Mouse (Mus musculus) lung, adult 18-20 months (tissue): ENCODE measurements around the gene C8g.

ENCODE experiments used
- DNase-seq, 2 experiments: peaks; one replicate each; pipeline ENCODE4 v3.0.0; 2022; ENCODE audit warnings: mixed read lengths in 2 of 2

Gene C8g

DNA sequence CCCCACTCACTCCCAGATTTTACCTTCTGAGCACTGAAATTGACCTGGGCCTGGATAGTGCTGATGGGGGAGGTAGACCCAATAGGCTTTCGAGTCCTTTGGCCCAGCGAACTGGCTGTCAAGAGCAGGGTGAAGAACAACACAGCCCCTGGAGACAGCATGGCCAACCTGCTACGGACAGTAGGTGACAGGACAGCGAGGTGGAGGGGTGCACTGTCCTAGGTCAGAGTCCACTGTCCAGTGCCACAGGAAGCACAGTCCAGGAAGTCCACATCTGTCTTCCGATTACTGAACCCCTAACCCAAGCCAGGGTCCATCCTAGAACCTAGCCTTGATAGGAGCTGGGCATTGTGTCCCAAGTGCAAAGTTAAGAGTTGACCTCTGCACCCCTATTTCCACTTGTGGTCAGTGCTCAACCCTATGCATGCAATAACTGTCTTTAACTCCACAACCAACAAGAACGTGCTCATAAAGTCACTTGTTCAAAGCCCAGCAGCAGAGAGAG is 1.4 kb downstream of the C8g start:
- no peak for DNase-seq

- DNase-seq, result no peak
These were observed 2.7 kb downstream of the C8g start for GRCm38 (mm10) chr2:25498622-25499478.

GRCm38 (mm10) chr2:25497846-25498575 is 3.5 kb downstream of the C8g start:
- peak in 1 of 2 experiments; percentile 26 for DNase-seq

GRCm38 (mm10) chr2:25496462-25496861 is 5.1 kb downstream of the C8g start:
- DNase-seq, result no peak

DNA sequence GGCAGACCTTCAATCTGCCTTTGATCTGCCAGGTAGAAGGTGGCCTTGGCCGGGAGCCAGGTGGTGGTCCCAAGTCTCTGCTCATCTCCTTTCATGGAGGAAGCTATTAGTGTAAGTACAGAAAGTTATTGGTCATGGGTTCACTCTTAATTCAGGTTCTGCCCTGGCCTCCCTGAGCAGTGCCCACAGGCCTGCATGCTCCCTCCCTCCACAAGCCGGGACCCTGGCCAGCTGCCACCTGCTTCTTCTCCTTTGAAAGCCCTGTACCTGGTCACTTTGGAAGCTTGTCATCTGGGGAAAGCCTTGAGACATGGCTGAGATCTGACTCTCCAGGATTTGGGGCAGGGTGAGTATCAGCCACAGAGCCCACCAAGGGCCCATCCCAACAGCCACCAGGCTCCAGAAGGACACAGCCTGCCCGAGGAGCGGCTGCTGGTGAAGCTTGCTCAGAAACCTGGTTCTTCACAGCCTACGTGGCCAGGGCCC is 8.0 kb downstream of the C8g start, which contains the start of gene Lcn12:
TSS of gene Lcn12 (minus strand) at position 436 of the 486 bp plus-strand sequence.
- no peak for DNase-seq

- DNase-seq, result no peak
These were observed 8.5 kb downstream of the C8g start for GRCm38 (mm10) chr2:25492988-25493387.

GRCm38 (mm10) chr2:25488671-25489068 is 12.8 kb downstream of the C8g start:
- DNase-seq, result no peak

GRCm38 (mm10) chr2:25487965-25488670 is 13.4 kb downstream of the C8g start:
- DNase-seq, result no peak

DNA sequence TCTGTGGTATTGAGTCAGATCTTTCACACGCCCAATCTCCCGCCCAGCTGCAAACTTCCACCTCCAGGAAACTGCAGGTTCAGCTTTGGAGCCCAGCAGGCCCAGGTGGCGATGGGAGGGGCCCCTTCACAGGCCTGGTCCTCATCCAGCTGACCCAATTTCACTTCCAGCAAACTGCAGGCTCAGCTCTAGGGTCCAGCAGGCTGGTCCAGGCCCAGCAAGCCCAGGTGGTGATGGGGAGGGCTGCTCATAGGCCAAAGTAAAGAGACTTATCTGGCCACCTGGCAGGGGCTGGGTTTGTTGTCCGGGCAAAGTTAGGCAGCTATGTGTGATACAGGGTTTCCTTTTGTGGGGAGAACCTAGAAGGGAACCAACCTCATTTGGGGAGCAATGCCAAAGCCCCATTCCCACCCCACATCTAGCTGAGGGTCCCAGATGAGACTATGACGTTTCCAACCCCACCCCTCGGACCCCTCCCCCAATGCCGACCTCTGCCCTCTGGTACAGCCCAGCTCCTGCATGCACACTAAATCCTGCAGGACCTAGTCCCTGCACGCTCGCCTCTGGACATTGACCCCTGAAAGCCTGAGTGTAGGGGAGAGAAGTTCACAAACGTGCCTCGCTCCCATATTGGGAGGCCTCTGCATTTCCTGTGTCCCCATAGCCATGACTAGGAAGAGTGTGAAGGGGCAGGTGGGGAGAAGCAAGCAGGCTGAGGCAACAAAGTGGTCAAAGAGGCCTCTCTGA is 16.4 kb downstream of the C8g start:
- DNase-seq, result no peak

DNA sequence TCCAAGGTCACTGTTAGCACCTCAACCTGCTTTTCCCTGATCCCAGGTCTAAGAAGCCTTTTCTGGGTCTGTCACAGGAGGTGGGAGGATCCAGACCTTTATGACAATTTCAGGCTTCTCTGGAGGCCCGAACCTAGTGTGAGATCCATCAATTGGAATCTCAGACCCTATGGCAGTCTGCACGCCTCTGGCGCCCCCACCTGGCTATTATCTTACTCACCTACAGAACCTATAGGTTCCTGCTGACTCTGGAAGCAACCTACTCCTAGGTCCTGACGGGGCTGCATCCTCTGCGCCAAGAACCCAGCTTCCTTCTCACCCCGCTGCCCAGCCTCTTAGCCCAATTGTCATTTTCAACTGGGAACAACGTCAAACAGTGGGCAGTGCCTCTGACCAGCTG is 18.6 kb downstream of the C8g start:
- DNase-seq, result peak in 1 of 2 experiments; percentile 38

DNA sequence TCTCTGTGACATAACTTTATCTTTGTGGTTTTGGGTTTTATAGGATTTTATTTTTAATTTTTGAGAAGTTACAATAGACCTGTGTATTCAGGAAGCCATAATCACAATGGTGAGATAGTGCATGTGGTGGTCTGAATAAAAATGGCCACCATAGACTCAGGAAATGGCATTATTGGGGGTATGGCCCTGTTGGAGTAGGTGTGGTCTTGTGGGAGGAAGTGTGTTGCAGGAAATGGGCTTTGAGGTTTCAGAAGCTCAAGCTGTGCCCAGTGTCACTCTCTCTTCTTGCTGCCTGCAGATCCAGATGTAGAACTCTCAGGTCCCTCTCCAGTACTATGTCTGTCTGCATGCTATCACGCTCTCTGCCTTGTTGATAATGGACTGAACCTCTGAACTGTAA is 21.0 kb downstream of the C8g start:
- no peak for DNase-seq

DNA sequence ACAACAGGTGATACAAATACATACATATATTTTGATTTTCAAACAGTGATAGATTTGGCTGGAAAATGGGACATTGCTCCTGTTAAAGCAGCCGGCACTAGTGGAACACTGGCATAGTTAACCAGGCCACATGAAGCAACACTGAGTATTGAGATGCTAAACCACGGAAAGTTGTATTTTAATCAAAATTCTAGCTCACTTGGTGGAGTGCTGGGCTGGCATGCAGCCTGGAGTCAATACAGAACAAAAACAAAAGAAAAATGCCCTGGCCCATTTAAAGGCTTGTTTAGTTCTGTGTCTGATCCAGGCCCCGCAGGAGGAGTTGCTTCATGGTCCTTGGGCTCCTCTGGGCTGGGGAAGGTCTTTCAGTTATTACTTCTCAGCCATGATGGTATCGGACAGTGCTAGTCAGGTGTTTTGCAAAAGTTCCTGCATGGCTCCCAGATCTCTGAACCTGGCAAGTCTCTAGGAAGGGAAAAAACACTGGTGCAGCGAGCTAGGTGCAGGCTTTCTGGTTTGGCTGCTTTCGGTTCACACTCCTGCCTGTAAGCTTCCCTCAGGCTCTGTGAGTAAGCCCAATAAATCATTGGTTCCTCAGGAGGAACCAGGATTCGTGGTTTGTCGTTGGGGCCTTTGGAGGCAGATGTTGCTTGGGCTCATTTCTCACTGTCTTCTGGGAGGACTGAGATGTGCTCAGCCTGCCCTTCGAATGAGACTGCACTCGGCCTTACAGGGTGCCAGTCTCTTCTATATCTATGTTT is 21.8 kb downstream of the C8g start:
- no peak for DNase-seq

GRCm38 (mm10) chr2:25477967-25478675 is 23.4 kb downstream of the C8g start:
- DNase-seq, result no peak

DNA sequence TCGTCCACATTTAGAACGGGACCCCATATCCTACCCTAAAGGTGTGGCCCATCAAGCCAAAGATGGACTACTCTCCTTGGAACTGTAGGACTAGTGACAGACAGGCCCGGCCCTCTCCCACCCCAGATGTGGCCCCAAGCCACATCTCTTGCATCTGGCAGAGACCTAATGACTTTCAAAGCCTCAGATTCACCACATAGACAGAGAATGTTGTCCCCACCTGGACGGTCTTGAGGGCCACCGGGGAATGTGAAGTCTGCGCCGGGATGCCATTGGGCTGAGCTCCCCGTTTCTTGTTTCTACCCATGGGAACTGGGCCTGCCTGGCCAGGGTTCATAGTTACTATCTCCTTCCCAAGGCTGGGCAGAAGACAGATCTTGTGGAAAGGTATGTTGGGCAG is 24.0 kb downstream of the C8g start:
- DNase-seq, result no peak

DNA sequence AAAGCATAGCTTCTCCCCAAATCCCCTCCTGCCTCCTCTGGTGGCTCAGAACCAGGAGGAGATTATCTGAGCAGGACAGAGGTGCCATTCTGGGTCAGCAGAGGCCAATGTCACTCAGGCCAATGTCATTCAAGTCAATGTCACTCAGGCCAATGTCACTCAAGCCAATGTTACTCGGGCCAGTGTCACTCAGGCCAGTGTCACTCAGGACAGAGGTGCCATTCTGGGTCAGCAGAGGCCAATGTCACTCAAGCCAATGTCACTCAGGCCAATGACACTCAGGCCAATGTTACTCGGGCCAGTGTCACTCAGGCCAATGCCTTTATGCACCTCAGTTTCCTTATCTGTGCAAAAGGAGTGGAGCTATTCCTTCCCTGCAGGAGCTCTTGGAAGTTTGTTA is 29.0 kb downstream of the C8g start:
- DNase-seq, result no peak

GRCm38 (mm10) chr2:25469969-25470368 is 31.6 kb downstream of the C8g start, which contains the start of gene Ptgds:
TSS of gene Ptgds (minus strand) at chr2:25470046.
- no peak for DNase-seq

- DNase-seq, result no peak
These were observed 32.3 kb downstream of the C8g start for GRCm38 (mm10) chr2:25468962-25469915.

GRCm38 (mm10) chr2:25467606-25468303 is 33.8 kb downstream of the C8g start:
- DNase-seq, result no peak
